Mouse (Mus musculus): ENCODE measurements at regions not wholly inside any gene's neighbourhood (a gene's known extent, or its start where the extent isn't known, plus 50 kb on each side); places are given as distances from the start of the nearest gene placed in this dataset.

DNA sequence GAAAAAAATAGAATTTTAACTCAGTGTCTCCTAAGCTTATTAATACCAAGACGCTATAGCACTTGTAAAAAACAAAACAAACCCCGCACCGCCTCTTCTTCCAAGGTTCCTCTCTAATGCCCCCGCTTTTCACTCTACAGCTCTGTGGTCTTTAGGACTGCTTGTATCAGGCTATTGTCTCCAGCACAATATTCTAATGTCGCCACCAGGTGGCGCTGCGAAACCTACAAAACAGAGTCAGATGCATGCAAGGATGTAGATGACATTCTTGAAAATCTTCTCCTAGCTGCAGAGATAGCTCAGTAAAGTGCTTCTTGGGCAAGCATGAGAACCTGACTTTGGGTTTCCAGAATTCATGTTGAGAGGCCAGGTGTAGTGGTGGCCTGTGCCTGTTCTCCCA, 75.9 kb upstream of the C2cd4b start:
- TF ChIP-seq CTCF (IDR thresholded peaks at IDR 0.05; ENCODE audit: extremely low read depth, insufficient read depth, low read length) (peak; percentile 95), POLR2A (IDR thresholded peaks at IDR 0.05; ENCODE audit: extremely low read depth, insufficient read depth, low read length) (no peak)
- no peak overlapping the region for H3K27ac ChIP-seq (ENCODE audit: insufficient read depth, low read length)
- H3K4me1 ChIP-seq (ENCODE audit: control insufficient read depth, insufficient read depth, low read length) = no peaks in the 10 kb centered on the region
- no peak overlapping the region for H3K4me3 ChIP-seq (ENCODE audit: insufficient read depth, low read length)

DNA sequence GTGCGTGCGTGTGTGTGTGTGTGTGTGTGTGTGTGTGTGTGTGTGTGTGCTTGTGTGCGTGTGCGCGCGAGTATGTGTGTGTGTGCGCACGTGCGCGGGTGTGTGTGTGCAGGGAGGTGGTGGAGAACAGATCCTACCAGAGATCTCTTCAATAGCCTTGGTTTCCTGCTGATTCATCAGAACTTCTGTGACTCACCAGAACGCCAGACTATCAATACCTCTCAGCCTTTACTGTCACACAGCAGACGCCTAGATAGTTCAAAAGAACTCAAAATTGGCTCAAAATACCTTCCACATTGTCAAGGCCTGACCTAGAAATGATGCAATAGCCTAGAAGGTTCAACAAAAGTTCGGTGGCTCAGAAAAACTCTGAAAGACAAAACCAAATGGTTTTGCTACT, 66.8 kb upstream of the C2cd4b start:
- H3K4me1 ChIP-seq (ENCODE audit: control insufficient read depth, insufficient read depth, low read length) = peaks cover 2% of the 10 kb centered on the region; the same call in 1 of the 2 replicates
- H3K4me3 ChIP-seq (ENCODE audit: insufficient read depth, low read length) = no peak overlapping the region
- H3K27ac ChIP-seq (ENCODE audit: insufficient read depth, low read length) = no peak overlapping the region
- TF ChIP-seq POLR2A (IDR thresholded peaks at IDR 0.05; ENCODE audit: extremely low read depth, insufficient read depth, low read length) (no peak), CTCF (IDR thresholded peaks at IDR 0.05; ENCODE audit: extremely low read depth, insufficient read depth, low read length) (no peak)

DNA sequence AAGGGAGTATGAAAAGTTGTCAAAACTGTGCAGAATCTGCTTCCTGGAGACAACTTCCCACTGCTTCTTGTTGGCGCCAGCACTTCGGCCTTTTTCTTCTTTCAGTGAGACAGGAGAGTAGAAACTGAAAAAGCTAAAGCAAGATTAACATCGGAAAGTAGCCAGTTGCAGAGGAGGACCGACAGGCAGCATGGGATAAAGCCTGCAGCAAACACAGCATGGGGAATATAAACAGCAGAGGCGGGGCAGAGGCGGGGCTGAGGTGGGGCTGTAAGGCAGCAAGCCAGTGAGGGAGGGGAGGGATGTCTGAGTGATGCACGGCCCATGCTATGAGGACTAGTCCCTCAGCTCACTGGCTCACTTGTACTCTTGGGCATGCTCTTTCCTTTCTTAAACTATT, 65.5 kb upstream of the C2cd4b start:
- peaks cover 2% of the 10 kb centered on the region; the same call in 1 of the 2 replicates for H3K4me1 ChIP-seq (ENCODE audit: control insufficient read depth, insufficient read depth, low read length)
- no peak for TF ChIP-seq CTCF (IDR thresholded peaks at IDR 0.05; ENCODE audit: extremely low read depth, insufficient read depth, low read length)
- no peak for TF ChIP-seq POLR2A (IDR thresholded peaks at IDR 0.05; ENCODE audit: extremely low read depth, insufficient read depth, low read length)
- no peak overlapping the region for H3K27ac ChIP-seq (ENCODE audit: insufficient read depth, low read length)
- no peak overlapping the region for H3K4me3 ChIP-seq (ENCODE audit: insufficient read depth, low read length)

DNA sequence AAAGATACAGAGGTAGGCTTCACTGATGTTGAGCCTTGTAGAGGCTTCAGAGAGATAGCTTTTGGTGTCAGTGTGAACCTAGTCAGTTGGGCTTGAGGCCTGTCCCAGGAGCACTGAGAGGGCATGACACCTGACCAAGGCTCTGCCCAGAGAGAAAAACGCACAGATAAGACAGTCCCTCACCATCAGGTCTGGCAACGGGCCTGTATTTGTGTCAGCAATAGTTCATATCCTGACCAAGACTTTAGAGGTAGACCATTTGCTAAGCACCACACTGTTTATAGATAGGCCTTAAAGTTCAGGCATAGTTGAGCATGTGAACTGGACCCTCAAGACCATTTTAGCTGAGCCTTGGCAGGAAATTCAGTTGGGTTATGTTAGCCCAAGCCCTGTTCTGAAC, 60.4 kb upstream of the C2cd4b start:
- TF ChIP-seq CTCF (IDR thresholded peaks at IDR 0.05; ENCODE audit: extremely low read depth, insufficient read depth, low read length) (no peak), POLR2A (IDR thresholded peaks at IDR 0.05; ENCODE audit: extremely low read depth, insufficient read depth, low read length) (no peak)
- H3K4me3 ChIP-seq (ENCODE audit: insufficient read depth, low read length) = no peak overlapping the region
- no peak overlapping the region for H3K27ac ChIP-seq (ENCODE audit: insufficient read depth, low read length)
- no peaks in the 10 kb centered on the region for H3K4me1 ChIP-seq (ENCODE audit: control insufficient read depth, insufficient read depth, low read length)

DNA sequence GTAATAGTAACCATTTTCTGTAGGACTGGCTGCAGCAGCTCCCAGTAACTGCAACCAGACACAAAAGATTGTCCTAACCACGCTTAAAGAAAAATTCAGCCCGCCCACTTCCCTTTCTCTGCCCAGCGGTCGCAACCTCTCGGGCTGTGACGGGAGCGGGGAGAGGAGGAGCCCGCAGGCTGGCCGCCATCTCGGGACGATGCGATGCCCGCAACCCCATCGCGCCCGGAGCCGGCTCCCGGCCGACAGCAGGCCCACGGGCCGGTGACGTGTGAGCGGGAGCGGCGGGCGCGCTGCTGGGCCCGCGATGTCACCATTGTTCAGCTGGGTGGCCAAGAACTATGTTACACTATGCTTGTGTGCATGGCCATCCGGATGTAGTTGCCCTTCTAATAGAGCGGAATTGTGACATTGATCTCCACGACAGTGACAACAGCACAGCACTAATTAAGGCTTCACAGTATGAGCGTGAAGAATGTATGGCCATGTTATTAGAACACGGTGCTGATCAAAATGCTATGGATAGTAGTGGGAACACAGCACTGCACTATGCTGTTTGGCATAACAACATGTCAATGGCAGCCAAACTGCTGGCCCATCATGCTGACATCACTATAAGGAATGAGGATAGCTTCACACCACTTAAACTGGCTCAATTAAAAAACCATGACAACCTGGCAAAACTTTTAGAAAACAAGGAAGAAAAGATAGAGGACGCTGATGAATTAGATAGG, 59.2 kb upstream of the C2cd4b start:
- H3K27ac ChIP-seq (ENCODE audit: insufficient read depth, low read length) = no peak overlapping the region
- no peaks in the 10 kb centered on the region for H3K4me1 ChIP-seq (ENCODE audit: control insufficient read depth, insufficient read depth, low read length)
- H3K4me3 ChIP-seq (ENCODE audit: insufficient read depth, low read length) = 0 out of 2 replicates have a peak overlapping the region, but pooled peaks have one; percentile 6
- TF ChIP-seq POLR2A (IDR thresholded peaks at IDR 0.05; ENCODE audit: extremely low read depth, insufficient read depth, low read length) (no peak), CTCF (IDR thresholded peaks at IDR 0.05; ENCODE audit: extremely low read depth, insufficient read depth, low read length) (no peak)

DNA sequence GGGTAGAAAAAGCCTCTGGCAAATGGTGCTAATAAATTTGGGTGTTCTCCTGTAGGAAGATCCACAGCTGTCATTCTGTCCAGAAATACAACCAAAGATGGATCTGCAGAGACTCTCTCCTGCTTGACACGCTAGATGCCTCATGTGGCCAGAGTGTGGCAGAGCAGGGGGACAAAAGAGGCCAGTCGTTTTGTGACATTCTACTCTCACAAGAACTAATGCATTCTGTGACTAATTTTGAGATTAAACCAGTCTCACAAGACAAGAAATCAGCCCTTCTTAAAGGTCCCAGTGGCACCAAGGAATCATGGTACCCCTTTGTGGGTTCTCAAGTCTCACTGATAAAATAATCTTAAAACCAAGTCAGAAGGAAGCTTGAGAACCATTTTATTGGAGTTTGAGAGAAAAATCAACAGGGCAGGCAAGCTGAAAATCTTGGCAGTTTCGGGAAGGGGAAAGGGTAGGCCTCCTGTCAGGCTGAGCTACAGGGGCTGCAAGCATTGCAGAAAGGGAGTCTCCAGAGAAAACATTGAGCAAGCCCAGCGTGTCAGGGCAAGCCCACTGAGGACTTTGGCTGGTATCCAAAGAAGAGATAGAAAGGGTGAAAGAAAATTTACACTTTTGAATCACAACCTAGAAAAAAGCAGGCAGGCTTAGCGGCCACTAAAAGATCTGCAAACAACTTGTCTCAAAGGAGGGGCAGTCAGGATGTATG, 50.8 kb upstream of the C2cd4b start:
- Histone ChIP-seq H3K27ac (ENCODE audit: insufficient read depth, low read length) (no peak overlapping the region), H3K4me1 (ENCODE audit: control insufficient read depth, insufficient read depth, low read length) (no peaks in the 10 kb centered on the region), H3K4me3 (ENCODE audit: insufficient read depth, low read length) (no peak overlapping the region)
- TF ChIP-seq POLR2A (IDR thresholded peaks at IDR 0.05; ENCODE audit: extremely low read depth, insufficient read depth, low read length) = no peak

All from cortical plate, adult 2 months (tissue).